Mouse (Mus musculus) NIH3T3 (cell line): ENCODE data around the gene Tmem121b.

Source experiments
- DNase-seq: peaks from one replicate; pipeline ENCODE4 v3.0.0-alpha.2; 2012; ENCODE audit warnings: low read depth

Tmem121b gene

GRCm38 (mm10) chr6:120493374-120494181 lies at the start of gene Tmem121b:
Gene Tmem121b (minus strand): TSS chr6:120493807.
- no peak for DNase-seq

DNA sequence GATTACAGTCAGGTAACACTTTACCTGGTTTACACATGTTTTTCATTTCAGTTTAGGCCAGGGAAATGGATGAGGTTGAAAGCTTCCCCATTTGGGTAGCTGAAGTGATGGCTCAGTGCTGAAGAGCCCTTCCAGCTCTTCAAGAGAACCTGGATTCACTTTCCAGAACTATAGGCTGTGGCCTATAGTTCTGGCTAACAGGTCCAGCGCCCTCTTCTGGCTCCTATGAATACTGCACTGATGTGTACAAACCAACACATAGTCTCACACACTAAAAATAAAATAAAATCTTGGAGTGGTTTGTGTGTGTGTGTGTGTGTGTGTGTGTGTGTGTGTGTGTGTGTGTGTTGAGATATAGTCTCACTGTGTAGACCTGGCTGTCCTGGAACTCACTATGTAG lies 48.5 kb upstream of the Tmem121b start:
- DNase-seq: peak; percentile 35

DNA sequence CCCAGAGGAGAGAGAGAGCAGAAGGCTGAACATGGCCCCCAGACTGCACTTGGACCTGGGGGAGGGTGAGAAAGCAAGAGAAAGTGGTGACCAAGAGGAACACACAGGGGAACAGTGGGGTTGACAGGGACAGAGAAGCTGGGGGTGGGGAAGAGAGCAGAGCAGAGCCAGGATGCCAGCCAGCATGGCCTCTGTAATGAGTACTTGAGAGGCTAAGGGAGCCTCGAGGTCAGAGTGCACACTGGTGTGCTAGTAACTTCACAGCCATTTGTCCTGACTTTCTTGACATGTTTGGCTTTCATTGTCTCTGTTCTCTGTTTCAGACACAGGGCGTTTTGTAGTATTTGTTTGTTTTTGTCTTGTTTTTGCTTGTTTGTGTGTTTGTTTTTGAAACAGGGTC lies 47.8 kb upstream of the Tmem121b start:
- no peak for DNase-seq

GRCm38 (mm10) chr6:120539781-120540231 lies 46.2 kb upstream of the Tmem121b start:
- no peak for DNase-seq

DNA sequence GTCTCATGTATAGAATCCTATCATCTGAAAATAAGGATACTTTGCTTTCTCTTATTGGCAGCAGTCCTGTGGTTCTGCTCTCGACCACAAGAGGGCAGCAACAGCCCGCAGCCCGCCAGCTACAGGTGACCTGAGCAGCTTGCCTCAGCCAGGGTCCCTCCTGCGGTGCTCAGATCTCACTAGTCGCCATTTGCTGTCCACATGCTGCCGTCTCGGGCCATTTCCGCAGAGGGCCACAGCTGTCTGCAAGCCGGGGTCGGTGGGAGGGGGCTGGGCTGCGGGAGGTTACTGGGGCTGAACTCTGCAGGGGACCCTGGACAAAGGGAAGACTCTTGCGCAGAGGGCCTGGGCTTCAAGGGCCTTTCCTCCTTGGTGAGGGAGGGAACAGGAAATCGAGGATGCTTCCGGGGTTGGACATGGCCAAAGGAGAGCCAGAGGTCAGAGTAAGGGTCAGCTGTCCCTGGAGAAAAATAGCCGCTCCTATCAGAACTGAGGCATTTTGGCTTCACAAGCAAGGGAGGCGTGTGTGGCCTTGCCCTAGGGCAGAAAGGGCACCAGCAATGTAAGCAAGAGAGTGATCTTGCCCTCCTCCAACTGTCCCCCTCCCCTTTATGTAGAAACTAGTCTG lies 45.6 kb upstream of the Tmem121b start:
- peak; percentile 84 for DNase-seq

GRCm38 (mm10) chr6:120536337-120536736 lies 42.7 kb upstream of the Tmem121b start:
- DNase-seq: no peak

- no peak for DNase-seq
These were observed 39.0 kb upstream of the Tmem121b start for GRCm38 (mm10) chr6:120532594-120532993.

DNA sequence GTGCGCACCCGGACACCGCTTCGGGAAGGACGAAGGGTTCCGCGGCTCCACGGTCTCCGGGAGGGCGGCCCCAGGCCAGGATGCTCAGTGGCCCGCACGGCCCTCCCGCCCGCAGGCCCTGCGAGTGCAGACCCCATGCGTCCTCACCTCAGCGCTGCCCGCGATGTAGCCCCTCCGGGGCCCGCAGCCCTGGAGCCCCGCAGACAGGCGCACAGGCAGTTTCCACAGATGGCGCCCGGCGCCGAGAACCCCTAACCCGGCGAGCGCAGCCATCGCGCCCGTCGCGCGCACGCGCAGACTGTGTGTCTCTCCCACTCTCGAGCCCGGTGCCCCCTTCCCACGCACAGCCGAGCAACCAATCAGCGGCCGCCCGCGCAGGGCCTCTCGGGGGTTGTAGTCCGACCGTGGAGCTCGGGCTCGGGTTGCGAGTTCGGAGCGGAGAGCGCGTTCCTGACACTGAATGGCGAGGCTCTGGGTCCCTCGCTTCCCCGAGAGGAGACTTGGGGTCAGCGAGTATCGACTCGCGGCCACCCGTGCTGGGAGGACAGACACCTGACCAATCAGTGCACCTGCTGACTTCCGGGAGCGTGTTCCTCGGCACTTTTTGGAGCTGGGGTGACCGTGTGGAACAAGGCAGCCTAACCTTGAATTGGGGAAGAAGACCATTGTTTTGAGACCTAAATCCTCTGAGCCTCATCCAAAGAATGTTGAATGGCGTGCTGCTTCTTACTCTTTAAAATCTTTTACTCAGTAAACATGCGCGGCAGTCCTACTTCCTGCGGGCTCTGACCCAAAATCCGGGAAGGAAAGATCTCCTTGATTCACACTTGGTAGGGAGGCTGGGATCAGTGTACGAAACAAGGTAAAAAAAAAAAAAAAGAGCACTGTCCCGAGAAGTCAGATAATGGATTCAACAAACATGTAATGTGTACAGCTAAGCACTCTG lies 37.7 kb upstream of the Tmem121b start, which contains the start of gene Hdhd5:
Gene Hdhd5 (minus strand): TSS at position 300 of the 946 bp plus-strand sequence.
- DNase-seq: peak; percentile 97

GRCm38 (mm10) chr6:120529123-120529522 lies 35.5 kb upstream of the Tmem121b start:
- no peak for DNase-seq

GRCm38 (mm10) chr6:120524796-120525195 lies 31.2 kb upstream of the Tmem121b start:
- no peak for DNase-seq

DNA sequence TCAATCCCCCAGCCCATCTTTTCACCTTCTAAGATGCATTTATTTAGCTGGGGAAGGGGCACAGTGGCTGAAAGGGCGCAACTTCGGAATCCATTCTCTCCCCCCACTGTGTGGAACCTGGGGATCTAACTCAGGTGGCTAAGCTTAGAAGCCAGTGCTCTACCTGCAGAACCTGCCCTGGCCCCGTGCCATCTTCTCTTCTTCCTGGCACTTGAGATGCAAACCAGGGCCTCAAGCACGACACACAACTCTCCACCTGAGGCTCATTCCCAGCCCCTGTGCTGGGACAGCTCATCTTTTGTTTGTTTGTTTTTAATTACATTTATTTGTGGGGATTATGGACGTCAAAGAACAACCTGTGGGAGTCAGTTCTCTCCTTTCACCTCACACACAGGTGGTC lies 26.0 kb upstream of the Tmem121b start:
- DNase-seq: no peak

DNA sequence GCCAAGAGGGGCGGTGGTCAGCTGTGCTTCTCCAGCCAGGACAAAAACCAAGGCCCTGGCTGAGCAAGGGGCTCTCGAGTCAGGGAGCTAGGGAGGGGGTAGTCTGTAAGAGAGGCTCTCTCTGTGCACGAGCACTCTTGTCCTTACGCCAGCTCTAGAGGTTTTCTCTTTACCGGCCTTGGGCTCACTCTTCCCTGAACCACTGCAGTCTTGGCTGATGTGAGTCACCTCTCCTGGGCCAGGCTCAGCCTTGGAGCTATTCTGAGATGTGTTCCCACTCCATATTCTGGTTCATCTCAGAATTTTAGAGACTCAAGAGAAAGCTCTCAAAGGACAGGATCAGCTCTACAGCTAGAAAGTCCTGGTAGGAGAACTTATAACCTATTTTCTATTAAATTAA lies 23.7 kb upstream of the Tmem121b start:
- DNase-seq: peak; percentile 34

- DNase-seq: no peak
These were observed 23.3 kb upstream of the Tmem121b start for GRCm38 (mm10) chr6:120516879-120517278.

DNA sequence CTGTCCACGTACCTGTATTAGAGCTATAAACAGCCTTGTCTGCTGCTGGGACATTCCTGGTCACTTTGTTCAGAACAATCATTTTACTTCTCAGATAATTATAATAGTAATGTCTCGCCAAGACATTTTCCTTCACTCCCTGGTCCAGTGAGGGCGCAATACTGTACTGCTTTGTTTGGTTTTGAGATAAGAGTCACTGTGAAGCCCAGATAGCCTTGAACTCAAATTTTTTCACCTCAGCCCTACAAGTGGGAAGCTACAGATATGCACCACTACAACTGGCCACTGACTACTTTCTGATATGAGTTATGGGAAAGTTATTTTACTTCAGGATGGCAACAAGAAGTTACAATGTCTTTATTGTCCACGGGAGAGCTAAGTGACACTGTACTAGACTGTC lies 22.8 kb upstream of the Tmem121b start:
- DNase-seq: no peak

GRCm38 (mm10) chr6:120511212-120511611 lies 17.6 kb upstream of the Tmem121b start:
- DNase-seq: no peak

- no peak for DNase-seq
These were observed 16.8 kb upstream of the Tmem121b start for GRCm38 (mm10) chr6:120510425-120510824.

DNA sequence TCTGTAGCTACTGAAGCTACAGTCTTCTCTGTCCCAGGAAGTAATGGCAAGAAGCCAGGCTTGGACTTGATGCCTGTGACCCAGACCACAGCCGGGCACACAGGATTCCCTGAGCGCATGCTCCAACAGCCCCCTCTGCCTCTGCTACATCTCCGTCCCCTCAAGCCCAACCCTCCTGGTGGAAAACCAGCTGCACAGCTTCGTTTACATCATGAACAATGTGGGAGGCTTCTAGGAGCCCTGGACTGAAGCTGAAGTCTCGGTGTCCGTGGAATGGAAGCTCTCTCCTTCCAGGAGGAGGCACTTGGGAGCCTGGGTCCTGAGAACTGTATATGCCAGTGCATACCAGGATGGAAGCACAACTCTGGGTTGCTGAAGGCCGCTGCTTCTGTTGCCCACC lies 16.4 kb upstream of the Tmem121b start:
- no peak for DNase-seq

- no peak for DNase-seq
These were observed 15.0 kb upstream of the Tmem121b start for GRCm38 (mm10) chr6:120508645-120509044.

DNA sequence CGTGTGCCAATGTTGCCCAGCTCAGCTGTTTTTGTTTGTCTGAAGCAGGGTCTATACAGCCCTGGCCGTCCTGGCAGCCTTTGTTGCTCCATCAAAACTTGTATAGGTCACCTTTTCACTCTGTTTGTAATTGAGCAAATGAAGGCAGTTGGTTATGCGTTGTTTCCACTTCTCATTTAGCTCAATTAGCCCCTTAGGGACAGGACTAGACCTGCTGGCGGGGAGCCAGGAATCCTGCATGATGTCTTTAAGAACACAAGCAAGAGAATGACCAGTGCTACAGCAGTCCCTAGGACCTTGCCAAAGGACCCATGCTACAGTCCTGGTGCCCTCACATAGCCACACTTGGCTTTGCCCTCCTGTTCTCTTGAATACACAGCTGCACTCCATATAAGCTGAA lies 11.9 kb upstream of the Tmem121b start:
- peak; percentile 38 for DNase-seq

DNA sequence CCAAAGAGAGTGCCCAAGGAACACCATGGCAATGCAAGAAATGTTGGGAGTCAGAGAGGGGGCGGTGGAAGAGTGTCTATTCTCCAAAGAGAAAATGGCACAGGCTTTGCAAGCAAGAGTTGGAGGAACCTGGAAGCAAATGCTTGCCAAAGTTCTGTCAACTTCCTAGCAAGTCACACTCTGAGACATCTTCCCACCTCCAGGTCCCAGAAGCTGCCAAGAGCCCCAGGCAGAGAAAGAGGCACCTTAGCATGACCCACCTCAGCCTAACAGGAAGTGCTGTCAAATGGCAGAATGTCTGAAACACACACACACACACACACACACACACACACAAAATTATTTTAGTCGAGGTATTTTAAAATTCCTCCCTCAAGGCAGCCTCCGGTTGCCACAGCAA lies 10.4 kb upstream of the Tmem121b start:
- DNase-seq: no peak

DNA sequence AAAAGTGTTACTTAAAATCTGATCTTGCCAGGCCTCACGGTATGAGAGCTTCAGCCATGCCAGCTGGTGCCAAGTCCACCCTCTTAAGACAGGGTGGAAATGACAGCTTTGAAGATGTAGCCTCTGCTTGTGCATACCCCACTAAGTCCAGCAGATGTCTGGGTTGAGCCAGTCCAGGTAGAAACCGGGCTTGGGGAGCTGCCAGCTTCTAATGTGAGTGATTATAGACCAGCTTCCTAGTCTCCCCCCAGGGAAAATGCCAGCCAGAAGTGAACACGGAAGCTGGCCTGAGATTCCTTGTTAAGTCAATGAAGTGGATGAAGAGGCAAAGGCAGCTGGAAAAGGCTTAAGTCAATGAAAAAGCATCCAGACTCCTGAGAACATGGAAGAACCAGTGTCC lies 2.9 kb upstream of the Tmem121b start:
- no peak for DNase-seq
